Mouse (Mus musculus): ENCODE results near the gene Dok5. TPM values are rescaled to one million over a fixed set of nuclear protein-coding genes. Genes with fewer than 3 reads are reported as not detected.
A peak's percentile ranks its signal among the peaks of the same experiment; 100 is the strongest.

Dok5 gene
- 14.6 and 15.2 TPM in 2 replicates for polyA plus RNA-seq (2016; fragmentation: Nextera tagmentation; extraction: Ambion mirVana)

- Histone ChIP-seq H3K36me3 (replicated peaks) (no peaks in the 10 kb centered on the region), H3K9me3 (no peaks in the 10 kb centered on the region), H3K4me3 (replicated peaks) (peak within 1 kb of the TSS; percentile 53), H3K27ac (peak within 1 kb of the TSS; percentile 67), H3K4me1 (peaks cover 24% of the 10 kb centered on the region), H3K27me3 (peaks cover 13% of the 10 kb centered on the region), H3K4me2 (peak within 1 kb of the TSS; percentile 89), H3K9ac (peak within 1 kb of the TSS; percentile 64)
- ATAC-seq (ENCODE audit: low FRiP score) = peak; percentile 90
- WGBS = under 1% methylated on average over 53 of the region's 53 CpGs
Observed at GRCm38 (mm10) chr2:170731632-170732561, at the start of gene Dok5. Dok5 (plus strand) TSS chr2:170731807.

GRCm38 (mm10) chr2:170683385-170683784 is 48.2 kb upstream of the Dok5 start:
- H3K4me2 ChIP-seq = no peak overlapping the region
- H3K4me3 ChIP-seq (replicated peaks) = no peak overlapping the region
- H3K27ac ChIP-seq = no peak overlapping the region
- H3K36me3 ChIP-seq (replicated peaks) = no peaks in the 10 kb centered on the region
- no peak overlapping the region for H3K9ac ChIP-seq
- 78% methylated on average over 2 of the region's 2 CpGs for WGBS
- no peaks in the 10 kb centered on the region for H3K27me3 ChIP-seq
- no peak for ATAC-seq (ENCODE audit: low FRiP score)
- H3K9me3 ChIP-seq = no peaks in the 10 kb centered on the region
- H3K4me1 ChIP-seq = no peaks in the 10 kb centered on the region

GRCm38 (mm10) chr2:170695071-170695936 is 36.3 kb upstream of the Dok5 start:
- Histone ChIP-seq H3K9me3 (no peaks in the 10 kb centered on the region), H3K4me3 (replicated peaks) (no peak overlapping the region), H3K36me3 (replicated peaks) (no peaks in the 10 kb centered on the region), H3K9ac (no peak overlapping the region), H3K27ac (no peak overlapping the region), H3K4me1 (peaks cover 5% of the 10 kb centered on the region; the same call in 1 of the 2 replicates), H3K27me3 (no peaks in the 10 kb centered on the region), H3K4me2 (no peak overlapping the region)
- ATAC-seq (ENCODE audit: low FRiP score) = no peak
- 86% methylated on average over 23 of the region's 23 CpGs for WGBS

- Histone ChIP-seq H3K4me1 (peaks cover 5% of the 10 kb centered on the region; the same call in 1 of the 2 replicates), H3K9me3 (no peaks in the 10 kb centered on the region), H3K9ac (no peak overlapping the region), H3K27ac (no peak overlapping the region), H3K36me3 (replicated peaks) (no peaks in the 10 kb centered on the region), H3K4me2 (no peak overlapping the region), H3K27me3 (no peaks in the 10 kb centered on the region), H3K4me3 (replicated peaks) (no peak overlapping the region)
- 0 out of 2 replicates have a peak, but pooled peaks have one; percentile 33 for ATAC-seq (ENCODE audit: low FRiP score)
- 74% methylated on average over 14 of the region's 14 CpGs for WGBS
Observed at GRCm38 (mm10) chr2:170695937-170696510, 35.6 kb upstream of the Dok5 start.

- ATAC-seq (ENCODE audit: low FRiP score) = no peak
- Histone ChIP-seq H3K27ac (no peak overlapping the region), H3K4me1 (peaks cover 5% of the 10 kb centered on the region; the same call in 1 of the 2 replicates), H3K36me3 (replicated peaks) (no peaks in the 10 kb centered on the region), H3K4me2 (no peak overlapping the region), H3K4me3 (replicated peaks) (no peak overlapping the region), H3K9me3 (no peaks in the 10 kb centered on the region), H3K27me3 (no peaks in the 10 kb centered on the region), H3K9ac (no peak overlapping the region)
- 88% methylated on average over 4 of the region's 4 CpGs for WGBS
Observed at GRCm38 (mm10) chr2:170700471-170700870, 31.1 kb upstream of the Dok5 start.

GRCm38 (mm10) chr2:170706488-170706887 is 25.1 kb upstream of the Dok5 start:
- WGBS = 90% methylated on average over 4 of the region's 4 CpGs
- no peak overlapping the region for H3K27ac ChIP-seq
- no peaks in the 10 kb centered on the region for H3K27me3 ChIP-seq
- ATAC-seq (ENCODE audit: low FRiP score) = no peak
- no peaks in the 10 kb centered on the region for H3K36me3 ChIP-seq (replicated peaks)
- H3K9ac ChIP-seq = no peak overlapping the region
- no peak overlapping the region for H3K4me3 ChIP-seq (replicated peaks)
- H3K9me3 ChIP-seq = no peaks in the 10 kb centered on the region
- H3K4me2 ChIP-seq = no peak overlapping the region
- H3K4me1 ChIP-seq = no peaks in the 10 kb centered on the region

GRCm38 (mm10) chr2:170707672-170708071 is 23.9 kb upstream of the Dok5 start:
- 88% methylated on average over 3 of the region's 3 CpGs for WGBS
- Histone ChIP-seq H3K27ac (no peak overlapping the region), H3K4me2 (no peak overlapping the region), H3K9me3 (no peaks in the 10 kb centered on the region), H3K4me3 (replicated peaks) (no peak overlapping the region), H3K9ac (no peak overlapping the region), H3K27me3 (no peaks in the 10 kb centered on the region), H3K36me3 (replicated peaks) (no peaks in the 10 kb centered on the region), H3K4me1 (no peaks in the 10 kb centered on the region)
- no peak for ATAC-seq (ENCODE audit: low FRiP score)

GRCm38 (mm10) chr2:170708901-170709300 is 22.7 kb upstream of the Dok5 start:
- H3K36me3 ChIP-seq (replicated peaks) = no peaks in the 10 kb centered on the region
- no peaks in the 10 kb centered on the region for H3K27me3 ChIP-seq
- H3K9ac ChIP-seq = no peak overlapping the region
- ATAC-seq (ENCODE audit: low FRiP score) = no peak
- no peaks in the 10 kb centered on the region for H3K4me1 ChIP-seq
- H3K27ac ChIP-seq = no peak overlapping the region
- no peak overlapping the region for H3K4me2 ChIP-seq
- no peaks in the 10 kb centered on the region for H3K9me3 ChIP-seq
- WGBS = 76% methylated on average over 9 of the region's 9 CpGs
- no peak overlapping the region for H3K4me3 ChIP-seq (replicated peaks)

GRCm38 (mm10) chr2:170712658-170713285 is 18.8 kb upstream of the Dok5 start:
- Histone ChIP-seq H3K9me3 (no peaks in the 10 kb centered on the region), H3K4me2 (no peak overlapping the region), H3K36me3 (replicated peaks) (no peaks in the 10 kb centered on the region), H3K4me1 (no peaks in the 10 kb centered on the region), H3K27ac (no peak overlapping the region), H3K4me3 (replicated peaks) (no peak overlapping the region), H3K9ac (no peak overlapping the region), H3K27me3 (no peaks in the 10 kb centered on the region)
- no peak for ATAC-seq (ENCODE audit: low FRiP score)
- 94% methylated on average over 11 of the region's 11 CpGs for WGBS

- H3K27me3 ChIP-seq = no peaks in the 10 kb centered on the region
- 36% methylated on average over 4 of the region's 4 CpGs for WGBS
- H3K4me2 ChIP-seq = no peak overlapping the region
- H3K9me3 ChIP-seq = no peaks in the 10 kb centered on the region
- H3K4me3 ChIP-seq (replicated peaks) = no peak overlapping the region
- peak; percentile 70 for ATAC-seq (ENCODE audit: low FRiP score)
- H3K9ac ChIP-seq = no peak overlapping the region
- 0 out of 2 replicates have a peak overlapping the region, but pooled peaks have one; percentile 19 for H3K27ac ChIP-seq
- no peaks in the 10 kb centered on the region for H3K36me3 ChIP-seq (replicated peaks)
- peaks cover 11% of the 10 kb centered on the region for H3K4me1 ChIP-seq
Observed at GRCm38 (mm10) chr2:170720386-170720785, 11.2 kb upstream of the Dok5 start.

- Histone ChIP-seq H3K27me3 (no peaks in the 10 kb centered on the region), H3K4me3 (replicated peaks) (no peak overlapping the region), H3K27ac (no peak overlapping the region), H3K4me2 (no peak overlapping the region), H3K36me3 (replicated peaks) (no peaks in the 10 kb centered on the region), H3K9me3 (no peaks in the 10 kb centered on the region), H3K9ac (no peak overlapping the region), H3K4me1 (peaks cover 17% of the 10 kb centered on the region)
- ATAC-seq (ENCODE audit: low FRiP score) = no peak
- WGBS = 74% methylated on average over 13 of the region's 13 CpGs
Observed at GRCm38 (mm10) chr2:170724136-170724535, 7.5 kb upstream of the Dok5 start.

Data from forebrain, embryonic 12.5 days (tissue).